Mouse (Mus musculus): Measurements from ENCODE around the gene Gm42688.

- TF ChIP-seq CTCF (IDR thresholded peaks at IDR 0.05; ENCODE audit: extremely low read depth, insufficient read length, insufficient replicate concordance, low read depth, low read length) (no peak), POLR2A (IDR thresholded peaks at IDR 0.05; ENCODE audit: low read depth, low read length) (no peak)
These were observed 30.9 kb downstream of the Gm42688 start for GRCm38 (mm10) chr6:83132176-83132919.
